Mouse (Mus musculus): ENCODE results near the gene Gnat2.

The Gnat2 gene

DNA sequence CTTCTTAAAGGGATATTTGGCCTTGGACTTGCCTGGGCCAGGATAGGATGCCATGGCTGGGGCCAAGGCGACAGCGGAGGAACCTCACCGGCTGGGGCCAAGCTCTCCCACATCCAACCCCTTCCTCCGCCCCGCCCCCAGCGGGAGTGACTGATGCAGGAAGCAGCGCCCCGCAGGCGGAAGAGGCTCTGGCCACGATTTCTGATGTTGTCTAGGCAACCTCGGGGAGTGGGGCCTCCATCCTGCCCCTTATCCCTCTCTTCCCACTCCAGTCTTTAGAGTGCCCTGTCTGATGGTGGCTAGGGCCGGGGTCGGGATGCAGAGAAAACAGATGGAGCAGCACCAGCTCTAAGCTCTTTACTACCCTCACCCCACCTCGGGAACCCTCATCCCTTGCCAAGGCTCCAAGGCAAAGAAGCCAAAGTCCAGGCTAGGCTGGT lies 7.3 kb upstream of the Gnat2 start:
- DNase-seq (ENCODE audit: low read depth, low spot score): peak; percentile 79

DNA sequence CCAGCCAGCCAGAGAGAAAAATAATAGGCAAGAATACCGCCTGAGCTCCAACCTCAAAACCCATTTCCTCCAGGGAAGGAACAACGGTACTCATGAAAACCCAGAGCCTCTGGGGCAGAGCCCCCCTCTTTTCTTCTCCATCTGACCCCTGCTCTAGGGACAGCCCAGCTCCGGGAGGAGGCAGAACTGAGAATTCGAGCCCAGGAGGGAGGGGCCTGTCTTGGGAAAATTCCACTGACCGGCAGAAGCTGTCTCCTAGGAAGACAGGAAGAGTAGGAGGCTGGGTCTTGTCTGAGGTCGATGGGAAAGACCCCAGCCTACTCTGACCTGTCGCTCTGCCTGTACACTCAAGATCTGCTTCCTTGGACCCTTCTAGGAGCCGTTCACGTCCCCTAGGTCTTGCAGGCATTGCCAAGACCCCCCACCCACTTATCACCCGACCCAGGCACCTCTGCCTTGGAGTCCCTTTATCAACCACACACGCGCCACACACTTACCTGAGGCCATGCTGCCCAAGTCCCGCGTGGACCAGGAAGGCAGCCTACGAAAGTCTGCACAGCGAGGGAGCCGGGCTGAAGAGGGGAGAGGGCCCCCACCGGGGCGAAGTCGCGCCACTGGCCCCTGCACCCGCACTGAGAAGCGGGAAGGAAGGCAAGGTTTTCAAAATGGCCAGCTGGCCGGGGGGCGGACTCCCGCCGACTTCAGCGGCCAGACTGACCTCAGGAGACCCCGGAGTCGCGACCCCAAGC lies 6.7 kb upstream of the Gnat2 start:
- peak; percentile 34 for DNase-seq (ENCODE audit: low read depth, low spot score)

DNA sequence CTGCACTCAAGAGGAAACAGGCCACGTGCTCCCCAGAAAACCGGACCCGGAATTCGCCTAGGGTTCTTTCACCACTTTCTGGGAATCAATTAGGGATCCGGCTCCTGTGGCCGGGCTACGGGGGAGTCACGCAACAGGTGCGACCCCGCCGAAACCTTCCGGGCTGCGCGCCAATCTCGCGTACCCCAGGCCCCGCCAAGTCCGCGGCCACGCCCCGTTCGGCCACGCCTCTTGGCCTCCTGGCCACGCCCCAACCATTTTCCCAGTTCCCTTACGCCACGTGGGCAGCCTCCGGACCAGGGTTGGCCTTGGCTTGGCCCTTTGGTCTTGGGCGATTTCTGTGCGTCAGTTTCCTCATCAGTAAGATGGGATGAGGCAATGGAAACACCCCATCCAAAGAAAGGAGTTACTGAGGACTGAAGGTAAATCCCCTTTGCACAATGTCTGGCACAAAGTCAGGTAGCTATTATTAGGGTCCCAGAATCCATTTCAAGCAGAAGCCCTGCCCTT lies 6.1 kb upstream of the Gnat2 start, which contains the start of gene Ampd2:
Gene Ampd2 (minus strand): TSS at position 182 of the 510 bp plus-strand sequence.
- peak; percentile 86 for DNase-seq (ENCODE audit: low read depth, low spot score)

DNA sequence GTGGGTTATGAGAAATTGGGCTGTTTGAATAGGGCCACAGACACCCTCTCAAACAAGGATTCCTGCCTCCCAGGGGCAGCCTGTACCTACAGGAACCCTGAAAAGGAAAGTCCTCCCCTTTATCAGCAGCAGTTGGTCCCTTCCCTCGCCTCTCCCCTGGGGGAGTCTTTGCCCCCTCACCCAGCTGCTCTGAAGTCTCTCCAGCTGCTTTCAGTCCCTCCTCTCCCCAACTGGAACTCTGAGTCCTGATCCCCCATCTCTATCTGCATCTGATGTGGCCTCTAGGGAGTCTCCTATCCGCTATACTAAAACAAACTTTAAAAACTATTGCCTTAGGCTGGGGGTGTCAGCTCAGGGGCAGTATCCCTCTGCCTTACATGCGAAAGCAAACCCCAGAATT lies 5.3 kb upstream of the Gnat2 start:
- no peak for DNase-seq (ENCODE audit: low read depth, low spot score)

DNA sequence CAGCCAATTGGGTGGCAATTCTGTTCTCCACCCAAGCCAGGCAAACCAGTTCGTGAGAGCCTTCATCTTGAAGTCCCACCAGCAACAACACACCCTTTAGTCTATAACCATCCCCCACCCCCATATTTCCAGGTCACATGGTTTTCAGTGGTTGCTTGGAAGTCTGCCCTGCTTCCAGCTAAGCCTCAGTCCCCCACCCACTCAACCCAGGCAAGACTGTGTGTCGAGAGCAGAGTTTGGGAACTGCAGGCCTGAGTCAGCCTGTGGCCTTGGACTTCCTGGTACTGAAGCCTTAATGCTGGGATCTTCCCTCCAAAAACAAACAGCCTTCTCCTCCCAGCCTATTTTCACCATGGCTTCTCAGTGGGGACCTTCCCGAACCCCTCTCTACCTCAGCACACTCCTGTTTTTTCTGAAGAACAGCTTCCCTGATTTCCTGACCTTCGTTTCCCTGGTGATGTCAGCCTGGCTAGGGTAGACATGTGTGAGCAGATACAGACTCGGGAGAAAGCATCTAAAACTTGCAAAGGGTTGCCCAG lies 3.7 kb upstream of the Gnat2 start:
- DNase-seq (ENCODE audit: low read depth, low spot score): no peak

DNA sequence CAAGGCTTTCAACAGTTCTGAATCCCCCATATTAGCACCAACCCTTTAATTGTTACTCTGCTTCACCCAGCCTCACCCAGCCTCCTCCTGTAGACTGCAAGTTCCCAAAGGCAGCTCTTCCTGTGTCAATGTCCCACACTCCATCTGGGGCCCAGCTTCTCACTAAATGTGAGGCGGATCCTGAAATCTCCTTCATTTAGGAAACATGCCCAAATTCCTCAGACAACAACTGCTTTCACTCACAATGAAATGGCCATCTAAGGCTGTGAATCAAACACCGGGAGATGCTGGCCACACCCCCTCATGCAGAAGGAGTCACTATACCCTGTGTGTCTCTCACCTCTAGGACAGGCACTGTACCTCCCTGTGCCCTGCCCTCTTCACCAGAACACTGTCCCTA lies 2.7 kb upstream of the Gnat2 start:
- peak; percentile 23 for DNase-seq (ENCODE audit: low read depth, low spot score)

DNA sequence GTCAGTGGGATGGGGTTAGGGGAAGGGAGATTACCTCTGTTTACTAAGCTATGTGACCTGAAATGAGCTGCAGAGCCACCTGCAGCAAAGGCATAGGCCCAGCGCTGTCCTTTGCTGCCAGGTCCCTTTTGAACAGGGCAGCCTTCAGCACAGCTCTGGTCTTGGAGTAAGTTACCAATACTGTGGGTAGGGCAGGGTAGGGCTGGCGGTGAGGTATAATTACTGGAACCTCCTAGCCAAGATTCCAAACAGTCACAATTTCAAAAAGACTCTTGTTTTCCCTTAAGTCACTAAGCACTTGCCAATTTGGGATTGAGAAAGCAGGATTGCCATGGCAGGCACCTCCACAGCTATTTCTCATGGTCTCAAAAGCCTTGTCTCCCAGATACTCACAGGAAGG lies 2.0 kb upstream of the Gnat2 start:
- no peak for DNase-seq (ENCODE audit: low read depth, low spot score)

DNA sequence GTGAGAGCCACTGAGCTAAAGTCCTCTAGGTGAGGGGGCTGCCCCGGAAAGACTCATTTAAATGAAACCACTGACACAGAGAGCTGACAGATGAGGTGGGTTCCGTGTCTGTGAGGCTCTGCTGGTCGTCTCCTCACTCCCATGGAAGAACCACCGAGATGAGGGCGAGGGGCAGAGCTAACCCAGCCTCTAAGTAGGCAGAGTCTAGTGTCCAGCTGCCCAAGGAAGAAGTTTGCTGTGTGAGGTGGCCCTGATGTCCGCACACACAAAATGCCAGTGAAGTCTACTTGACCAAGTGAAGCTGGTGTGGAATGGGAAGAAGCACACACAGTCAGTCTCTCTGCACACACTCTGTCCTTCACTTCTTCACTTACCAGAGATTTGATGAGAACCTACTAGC lies 559 bp upstream of the Gnat2 start:
- DNase-seq (ENCODE audit: low read depth, low spot score): no peak

DNA sequence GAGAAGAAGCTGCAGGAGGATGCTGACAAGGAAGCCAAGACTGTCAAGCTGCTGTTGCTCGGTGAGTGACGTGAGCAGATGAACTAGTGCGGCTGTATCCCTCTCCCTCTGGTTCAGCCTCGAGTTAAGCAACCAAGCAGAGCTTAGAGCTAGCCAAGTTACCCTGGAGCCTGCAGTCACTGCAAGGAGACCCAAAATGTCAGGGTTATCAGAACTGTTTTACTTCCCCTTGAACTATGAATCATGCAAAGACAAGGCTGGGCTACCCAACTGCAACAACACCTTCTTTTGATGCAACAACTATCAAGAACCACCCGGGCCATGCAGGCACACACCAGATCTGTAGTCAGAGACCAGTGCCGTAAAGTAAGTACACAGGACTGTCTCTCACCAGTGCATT lies 717 bp downstream of the Gnat2 start:
- no peak for DNase-seq (ENCODE audit: low read depth, low spot score)

DNA sequence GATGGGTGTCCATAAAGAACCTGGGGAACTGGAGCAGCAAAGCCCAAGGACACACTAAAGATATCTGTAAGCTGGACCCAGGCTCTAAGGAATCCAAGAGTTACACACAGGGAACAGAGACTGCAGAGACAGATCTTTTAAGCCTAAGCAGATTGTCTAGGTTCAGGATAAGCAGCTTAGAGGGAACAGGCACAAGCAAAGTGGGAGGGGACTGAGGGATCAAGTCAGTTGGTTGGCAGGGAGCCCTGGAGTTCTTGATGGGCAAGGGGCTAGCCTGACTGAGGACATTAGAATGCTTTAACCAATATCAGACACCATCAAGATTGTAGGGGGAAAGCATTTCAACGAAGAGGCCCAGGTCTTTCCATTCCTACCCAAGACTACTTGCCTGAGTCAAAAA lies 1.6 kb downstream of the Gnat2 start:
- DNase-seq (ENCODE audit: low read depth, low spot score): no peak

DNA sequence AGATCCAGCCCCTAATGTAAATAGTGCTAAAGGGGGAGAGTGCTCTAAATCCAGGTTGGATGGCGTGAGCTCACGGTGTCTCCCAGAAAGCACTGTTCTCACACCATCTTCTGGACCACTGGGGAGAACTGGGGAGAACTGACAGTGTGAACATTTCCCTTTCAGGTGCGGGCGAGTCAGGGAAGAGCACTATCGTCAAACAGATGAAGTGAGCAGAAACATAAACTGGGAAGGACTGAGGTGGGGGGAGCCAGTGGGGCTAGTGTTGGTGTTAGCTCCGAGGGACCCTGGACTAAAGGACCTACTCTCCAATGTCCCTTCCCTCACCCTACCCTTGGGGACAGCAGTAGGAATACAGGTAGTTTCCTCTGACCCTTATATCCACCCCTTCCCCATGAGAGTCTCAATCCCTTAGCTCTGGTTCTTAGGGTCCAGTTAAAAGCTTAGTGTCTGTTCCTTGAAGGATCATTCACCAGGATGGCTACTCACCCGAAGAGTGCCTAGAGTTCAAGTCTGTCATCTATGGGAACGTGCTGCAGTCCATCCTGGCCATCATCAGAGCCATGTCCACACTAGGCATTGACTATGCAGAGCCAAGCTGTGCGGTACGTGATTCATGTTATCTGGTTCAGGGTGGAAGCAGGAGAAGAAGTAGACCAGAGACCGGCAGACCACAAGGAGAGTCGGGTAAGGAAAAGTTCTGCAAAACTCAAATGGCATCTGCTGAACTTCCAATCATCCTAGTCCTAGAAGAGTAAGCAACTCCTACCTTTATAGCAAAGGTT lies 2.6 kb downstream of the Gnat2 start:
- DNase-seq (ENCODE audit: low read depth, low spot score): no peak

DNA sequence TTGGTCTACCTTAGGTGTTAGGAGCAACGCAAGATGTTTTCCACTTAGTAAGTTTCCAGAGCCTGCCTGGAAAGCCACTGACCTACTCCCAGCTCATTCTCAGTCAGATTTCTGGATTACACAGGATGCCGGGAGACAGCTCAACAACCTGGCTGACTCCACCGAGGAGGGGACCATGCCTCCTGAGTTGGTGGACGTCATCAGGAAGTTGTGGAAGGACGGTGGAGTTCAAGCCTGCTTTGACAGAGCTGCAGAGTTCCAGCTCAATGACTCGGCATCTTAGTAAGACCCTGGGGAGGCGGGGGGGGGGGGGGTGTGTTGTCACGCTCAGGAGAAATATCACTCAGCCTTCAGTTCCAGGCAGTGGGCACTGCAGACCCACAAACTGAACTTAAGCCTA lies 3.6 kb downstream of the Gnat2 start:
- DNase-seq (ENCODE audit: low read depth, low spot score): no peak

DNA sequence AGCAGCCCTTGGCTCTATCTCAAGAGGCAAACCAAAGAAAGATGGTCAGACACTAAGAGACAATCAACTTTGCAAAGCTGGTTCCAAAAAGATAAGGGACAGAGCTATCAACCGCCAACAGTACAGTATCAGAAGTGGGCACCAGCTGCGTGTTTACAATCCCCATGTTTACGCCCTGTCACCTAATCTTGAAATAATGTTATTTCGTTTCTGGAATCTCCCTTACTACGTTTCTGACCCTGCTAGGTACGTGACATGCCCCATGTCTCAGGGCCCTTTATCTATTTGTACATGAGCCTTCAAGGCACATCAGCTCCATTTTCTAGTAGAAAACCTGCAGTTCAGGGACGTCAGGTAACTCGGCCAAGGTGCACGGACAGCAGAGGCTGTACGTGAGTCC lies 4.1 kb downstream of the Gnat2 start:
- no peak for DNase-seq (ENCODE audit: low read depth, low spot score)

DNA sequence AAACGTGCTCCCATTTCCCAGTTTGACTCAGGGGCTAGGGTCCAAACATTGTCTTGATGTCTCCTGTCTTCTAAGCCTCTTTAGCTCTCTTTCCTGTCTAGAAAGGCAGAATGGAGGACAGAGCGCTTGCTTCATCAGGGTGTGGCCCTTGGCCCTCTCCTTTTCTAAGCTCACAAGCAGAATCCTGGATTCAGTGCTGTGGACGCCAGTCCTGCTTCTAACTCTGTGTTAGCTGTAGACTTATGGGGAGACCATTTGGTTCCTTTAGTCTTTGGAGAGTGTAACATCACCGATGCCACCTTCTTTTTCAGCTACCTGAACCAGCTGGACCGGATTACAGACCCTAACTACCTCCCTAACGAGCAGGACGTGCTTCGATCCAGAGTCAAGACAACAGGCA lies 5.1 kb downstream of the Gnat2 start:
- no peak for DNase-seq (ENCODE audit: low read depth, low spot score)

DNA sequence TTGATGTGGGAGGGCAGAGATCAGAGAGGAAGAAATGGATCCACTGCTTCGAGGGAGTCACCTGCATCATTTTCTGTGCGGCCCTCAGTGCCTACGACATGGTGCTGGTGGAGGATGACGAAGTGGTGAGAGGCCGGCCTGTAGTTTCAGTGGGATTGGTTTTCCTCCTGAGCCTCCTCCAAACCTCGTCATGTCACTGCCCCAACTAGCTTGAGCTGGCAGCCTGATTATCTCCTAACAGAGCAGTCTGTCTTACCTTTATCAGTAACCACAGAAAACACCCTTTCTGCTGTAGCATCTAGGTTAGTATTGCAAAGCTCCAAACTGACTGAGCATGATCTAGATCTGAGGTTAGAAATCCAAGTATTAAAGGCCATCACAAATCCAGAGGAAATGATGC lies 5.7 kb downstream of the Gnat2 start:
- DNase-seq (ENCODE audit: low read depth, low spot score): no peak

DNA sequence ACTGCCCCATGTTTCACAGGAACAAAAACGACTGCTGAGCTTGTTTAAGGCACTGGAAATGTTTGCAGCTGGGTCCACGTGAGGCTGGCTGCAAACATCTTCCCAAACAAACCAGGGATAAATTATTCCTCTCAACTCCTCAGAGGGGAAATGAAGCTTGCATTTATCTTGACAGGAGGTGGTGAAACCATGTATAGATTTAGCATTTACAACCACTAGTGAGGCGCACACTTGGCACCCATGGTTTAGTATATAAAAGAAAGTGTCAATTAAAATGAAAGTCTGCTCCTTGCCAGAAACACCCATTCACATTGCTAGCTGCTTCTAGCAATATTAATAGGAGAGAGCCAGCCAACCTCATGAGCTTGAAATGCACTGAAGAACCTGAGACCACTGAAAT lies 9.0 kb downstream of the Gnat2 start:
- no peak for DNase-seq (ENCODE audit: low read depth, low spot score)

DNA sequence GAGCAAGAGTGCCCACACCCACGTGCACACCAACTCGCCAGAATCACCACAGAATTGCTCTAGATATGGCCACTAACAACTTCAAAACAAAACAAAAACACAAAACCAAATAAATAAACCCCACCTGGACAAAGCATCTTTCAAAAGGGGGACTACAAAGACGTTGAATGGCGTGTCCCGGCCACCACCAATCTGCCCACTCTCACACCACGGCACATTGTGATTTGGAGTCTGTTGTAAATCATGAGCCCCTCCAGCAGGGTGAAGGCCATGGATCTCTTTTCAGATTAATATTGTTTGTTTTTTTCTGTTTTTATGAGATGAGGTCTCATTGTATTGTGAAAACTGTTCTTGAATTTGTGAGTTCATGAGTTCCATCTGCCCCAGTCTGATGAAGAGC lies 9.5 kb downstream of the Gnat2 start:
- no peak for DNase-seq (ENCODE audit: low read depth, low spot score)

DNA sequence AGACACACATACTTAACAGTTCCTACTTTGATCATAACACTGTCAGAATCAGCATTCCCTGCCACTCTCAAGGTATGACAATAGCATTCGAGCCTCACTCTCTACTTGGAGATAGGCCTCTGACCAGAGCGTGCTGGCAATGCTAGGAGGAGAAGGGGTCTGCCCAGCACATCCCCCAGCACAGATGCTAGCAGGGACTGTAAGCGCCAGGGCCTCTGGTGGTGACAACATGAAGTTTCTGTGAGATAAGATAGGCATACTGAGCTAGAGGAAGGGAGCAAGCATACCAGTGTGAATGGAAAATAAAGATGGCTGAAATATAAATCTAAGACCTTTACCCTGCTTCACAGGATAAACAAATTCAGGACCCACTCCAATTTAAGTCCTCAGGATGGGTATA lies 12.7 kb downstream of the Gnat2 start:
- DNase-seq (ENCODE audit: low read depth, low spot score): no peak

DNA sequence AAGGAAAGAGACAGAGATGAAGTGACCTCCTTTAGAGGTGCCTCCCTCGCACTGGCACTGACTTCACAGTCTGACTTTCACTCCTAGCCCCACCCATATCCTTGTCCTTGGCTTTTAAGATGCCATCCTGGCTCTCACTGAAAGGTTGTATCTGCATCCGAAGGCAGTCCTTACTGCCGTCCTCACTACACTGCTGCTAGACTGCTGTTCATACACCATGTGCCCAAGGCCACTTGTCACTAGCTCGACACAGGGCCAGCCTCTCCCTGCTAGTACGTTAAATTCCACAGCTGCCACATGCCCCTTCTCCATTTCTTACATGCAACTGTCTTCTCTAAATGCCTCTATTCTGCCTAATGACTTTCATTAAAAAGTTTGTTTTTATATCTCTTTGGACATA lies 18.7 kb downstream of the Gnat2 start:
- DNase-seq (ENCODE audit: low read depth, low spot score): no peak

DNA sequence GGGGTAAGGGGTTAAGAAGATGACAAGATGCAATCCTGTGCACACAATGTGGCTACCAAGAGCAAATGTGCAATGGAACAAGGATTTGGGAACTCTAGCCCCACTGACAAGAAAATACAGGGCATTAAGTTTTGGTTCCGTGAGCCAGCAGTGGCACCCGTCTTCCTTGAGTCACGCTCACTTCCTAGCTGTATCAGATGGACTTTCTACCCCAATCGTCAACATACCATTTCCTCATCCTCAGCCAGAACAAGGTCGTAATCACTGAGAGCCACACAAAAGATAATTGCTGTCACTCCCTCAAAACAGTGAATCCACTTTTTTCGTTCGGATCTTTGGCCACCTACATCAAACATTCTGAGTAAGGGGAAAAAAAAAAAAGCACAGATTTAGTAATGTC lies 19.7 kb downstream of the Gnat2 start:
- no peak for DNase-seq (ENCODE audit: low read depth, low spot score)

DNA sequence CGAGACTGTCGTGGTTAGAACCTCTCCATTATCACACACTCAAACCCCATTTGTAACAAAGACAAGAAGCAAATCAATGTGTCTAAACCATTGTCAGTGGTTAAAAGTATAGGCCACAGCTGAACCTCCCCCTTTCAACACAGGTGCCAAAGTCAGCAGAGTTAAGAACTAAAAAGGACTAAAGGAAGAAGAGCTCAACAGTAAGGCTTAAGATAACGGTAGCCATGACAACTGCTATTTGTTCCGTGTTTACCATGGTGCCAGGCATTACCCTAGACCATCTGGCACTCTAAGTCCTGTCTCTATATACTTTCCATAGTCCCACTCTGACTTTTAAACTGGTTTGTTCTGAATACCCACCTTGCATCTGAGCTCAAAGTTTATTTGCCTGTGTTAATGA lies 20.1 kb downstream of the Gnat2 start:
- DNase-seq (ENCODE audit: low read depth, low spot score): no peak

DNA sequence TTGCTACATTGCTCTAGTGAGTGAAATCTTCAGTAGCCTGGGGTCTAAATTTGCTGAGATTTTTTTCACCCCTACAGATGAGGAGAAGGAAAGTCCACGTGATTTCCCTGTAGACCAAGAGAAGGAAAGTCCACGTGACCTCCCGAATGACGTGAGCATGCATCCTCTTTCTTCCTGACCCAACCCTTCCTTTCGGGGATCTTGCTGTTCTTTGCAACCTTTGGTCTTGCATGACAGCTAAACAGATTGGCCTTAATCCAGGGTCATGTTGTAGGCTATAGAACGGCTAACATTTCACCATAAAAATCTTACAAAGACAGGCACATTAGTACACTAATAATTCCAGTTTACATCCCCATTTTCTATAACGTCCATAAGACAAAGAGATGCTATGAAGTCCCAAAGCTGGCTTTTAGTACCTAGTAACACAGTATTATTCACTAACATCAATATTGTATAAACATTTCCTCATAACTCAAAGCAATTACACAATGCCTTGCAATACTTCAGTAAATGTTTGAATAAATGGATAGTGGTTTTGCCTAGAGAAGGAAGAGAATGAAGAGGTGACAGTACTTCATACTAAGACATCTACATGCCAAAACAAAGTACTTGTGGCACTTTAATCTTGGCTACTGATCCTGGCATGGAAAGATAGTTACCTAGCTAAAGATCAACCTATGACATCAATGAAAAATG lies 21.2 kb downstream of the Gnat2 start:
- DNase-seq (ENCODE audit: low read depth, low spot score): no peak

Data from ES-CJ7 (cell line).